Mouse (Mus musculus): ENCODE results near the gene D630045J12Rik. TPM values are rescaled to one million over a fixed set of nuclear protein-coding genes. Genes with fewer than 3 reads are reported as not detected.

D630045J12Rik gene
- total and polyA plus RNA-seq, 3 experiments: 2.5 to 6.2 TPM; not detected in 1

DNA sequence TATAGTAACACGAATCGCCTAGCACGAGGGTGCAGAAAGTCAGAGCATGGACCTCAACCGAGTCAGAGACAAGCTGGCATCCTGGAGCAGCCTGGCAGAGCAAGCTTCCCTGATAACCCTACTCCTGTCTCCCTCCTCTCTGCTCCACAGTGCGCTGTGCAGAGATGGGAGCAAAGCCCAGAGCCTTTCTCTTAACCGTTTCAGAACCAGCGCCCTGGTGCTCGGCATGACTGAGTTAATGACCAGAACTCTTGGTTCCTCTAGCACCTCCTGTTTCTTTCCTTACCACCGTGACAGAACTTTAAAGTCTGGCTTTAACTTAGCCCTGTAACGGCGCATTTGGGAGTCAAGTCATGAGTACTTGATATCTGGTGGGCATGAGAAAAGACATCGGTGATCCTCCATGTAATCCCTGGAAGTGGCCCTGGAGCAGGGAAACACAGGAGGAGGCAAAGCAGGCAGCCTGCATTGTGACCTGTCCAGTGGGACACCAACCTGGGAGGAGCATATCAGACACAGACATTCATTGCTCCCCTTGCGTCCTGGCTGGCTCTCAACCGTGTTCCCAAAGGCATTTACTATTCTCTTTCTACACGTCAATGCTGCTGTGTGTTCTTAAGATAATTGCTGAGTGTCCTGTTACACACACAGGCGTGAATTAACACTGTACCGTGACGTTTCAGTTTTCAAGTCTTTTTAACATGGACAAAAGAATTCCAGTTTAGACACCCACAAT lies 130.2 kb downstream of the D630045J12Rik start:
- Histone ChIP-seq H3K9ac (ENCODE audit: control insufficient read depth, low read depth, low read length, poor library complexity, severe bottlenecking) (no peak overlapping the region), H3K27me3 (ENCODE audit: control insufficient read depth in 1 of 2, insufficient read depth in 2 of 2, low read length in 2 of 2) (no peaks in the 10 kb centered on the region), H3K36me3 (ENCODE audit: control insufficient read depth in 1 of 2, insufficient read depth in 2 of 2, low read length in 2 of 2) (no peaks in the 10 kb centered on the region), H3K4me1 (ENCODE audit: control insufficient read depth in 1 of 2, insufficient read depth in 2 of 2, low read length in 2 of 2) (no peaks in the 10 kb centered on the region), H3K79me2 (ENCODE audit: control insufficient read depth, insufficient read depth, low read length, poor library complexity) (no peaks in the 10 kb centered on the region), H3K27ac (ENCODE audit: control insufficient read depth, low read depth, low read length) (no peak overlapping the region), H3K9me3 (replicated peaks; ENCODE audit: insufficient read depth, low read length) (no peaks in the 10 kb centered on the region), H3K4me3 (ENCODE audit: control insufficient read depth in 1 of 2, insufficient read depth in 1 of 2, low read depth in 2 of 2, low read length in 2 of 2) (no peak overlapping the region)
- TF ChIP-seq USF1 (IDR thresholded peaks at IDR 0.05; ENCODE audit: low read depth, low read length) (no peak), ZNF384 (IDR thresholded peaks at IDR 0.05; ENCODE audit: low read depth, low read length) (no peak), SIN3A (IDR thresholded peaks at IDR 0.05; ENCODE audit: low read length) (no peak), MAFK (IDR thresholded peaks at IDR 0.05; ENCODE audit: borderline replicate concordance, low read depth, low read length) (no peak), KAT2A (conservative IDR thresholded peaks at IDR 0.05; ENCODE audit: low read depth, low read length) (no peak), MYB (IDR thresholded peaks at IDR 0.05; ENCODE audit: low read depth, low read length) (no peak), MEF2A (IDR thresholded peaks at IDR 0.05; ENCODE audit: extremely low read depth, insufficient replicate concordance, low read depth, low read length, poor library complexity, severe bottlenecking) (no peak), NRF1 (IDR thresholded peaks at IDR 0.05; ENCODE audit: insufficient read depth, low read depth, low read length, poor library complexity, severe bottlenecking) (no peak), CHD1 (IDR thresholded peaks at IDR 0.05; ENCODE audit: low read depth, low read length) (no peak), E2F4 (IDR thresholded peaks at IDR 0.05; ENCODE audit: borderline replicate concordance, low read depth, low read length) (no peak), RAD21 (IDR thresholded peaks at IDR 0.05; ENCODE audit: low read depth, low read length) (no peak), MXI1 (IDR thresholded peaks at IDR 0.05; ENCODE audit: low read depth, low read length) (no peak), RCOR1 (IDR thresholded peaks at IDR 0.05; ENCODE audit: low read depth, low read length) (no peak), BHLHE40 (IDR thresholded peaks at IDR 0.05; ENCODE audit: borderline replicate concordance, low read depth, low read length) (no peak), ZC3H11A (IDR thresholded peaks at IDR 0.05; ENCODE audit: low read depth, low read length) (no peak)
- DNase-seq (ENCODE audit: low read depth, low spot score): no peak

DNA sequence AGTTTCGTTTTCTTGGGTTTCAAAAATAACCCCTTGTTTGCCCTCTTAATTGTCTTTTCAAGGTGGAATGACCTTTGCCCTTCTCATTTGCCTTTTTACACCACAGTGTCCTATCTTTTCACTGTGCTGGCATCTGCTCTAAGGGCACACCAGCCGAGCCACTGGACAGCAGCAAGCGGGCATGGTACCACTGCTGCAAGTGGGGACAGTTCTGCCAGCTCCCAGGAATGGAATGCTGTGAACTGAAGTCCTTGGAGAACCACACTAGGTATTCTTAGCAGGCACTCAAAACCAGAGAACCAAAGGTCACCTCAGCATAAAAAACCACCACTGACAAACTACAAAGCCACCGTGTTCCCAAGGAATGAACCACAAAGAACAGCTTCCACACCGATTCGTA lies 131.0 kb downstream of the D630045J12Rik start:
- H3K27me3 ChIP-seq (ENCODE audit: control insufficient read depth in 1 of 2, insufficient read depth in 2 of 2, low read length in 2 of 2): no peaks in the 10 kb centered on the region
- DNase-seq (ENCODE audit: low read depth, low spot score): no peak
- no peaks in the 10 kb centered on the region for H3K79me2 ChIP-seq (ENCODE audit: control insufficient read depth, insufficient read depth, low read length, poor library complexity)
- H3K9ac ChIP-seq (ENCODE audit: control insufficient read depth, low read depth, low read length, poor library complexity, severe bottlenecking): no peak overlapping the region
- no peak overlapping the region for H3K4me3 ChIP-seq (ENCODE audit: control insufficient read depth in 1 of 2, insufficient read depth in 1 of 2, low read depth in 2 of 2, low read length in 2 of 2)
- TF ChIP-seq TCF12 (IDR thresholded peaks at IDR 0.05; ENCODE audit: low read depth, low read length) (no peak), POLR2A (IDR thresholded peaks at IDR 0.05; ENCODE audit: control insufficient read depth in 1 of 2, insufficient read depth in 1 of 2, low read depth in 1 of 2, low read length in 2 of 2, poor library complexity in 1 of 2) (no peak), TBP (IDR thresholded peaks at IDR 0.05; ENCODE audit: low read depth, low read length) (no peak), CHD1 (IDR thresholded peaks at IDR 0.05; ENCODE audit: low read depth, low read length) (no peak), GABPA (IDR thresholded peaks at IDR 0.05; ENCODE audit: low read depth, low read length) (no peak)
- no peak overlapping the region for H3K27ac ChIP-seq (ENCODE audit: control insufficient read depth, low read depth, low read length)
- H3K9me3 ChIP-seq (replicated peaks; ENCODE audit: insufficient read depth, low read length): no peaks in the 10 kb centered on the region
- no peaks in the 10 kb centered on the region for H3K36me3 ChIP-seq (ENCODE audit: control insufficient read depth in 1 of 2, insufficient read depth in 2 of 2, low read length in 2 of 2)
- no peaks in the 10 kb centered on the region for H3K4me1 ChIP-seq (ENCODE audit: control insufficient read depth in 1 of 2, insufficient read depth in 2 of 2, low read length in 2 of 2)
